Mouse (Mus musculus): ENCODE measurements around the gene Med20. TPM values are rescaled to one million over a fixed set of nuclear protein-coding genes. Genes with fewer than 3 reads are reported as not detected.
"Not testable (repeated sequence)": the region's sequence is repeated elsewhere in the genome, so short reads cannot be mapped to it uniquely, and the experiment has no call there.

The Med20 gene
- total RNA-seq, 2 experiments from 2014 or later, result 50.1 to 50.3 TPM

DNA sequence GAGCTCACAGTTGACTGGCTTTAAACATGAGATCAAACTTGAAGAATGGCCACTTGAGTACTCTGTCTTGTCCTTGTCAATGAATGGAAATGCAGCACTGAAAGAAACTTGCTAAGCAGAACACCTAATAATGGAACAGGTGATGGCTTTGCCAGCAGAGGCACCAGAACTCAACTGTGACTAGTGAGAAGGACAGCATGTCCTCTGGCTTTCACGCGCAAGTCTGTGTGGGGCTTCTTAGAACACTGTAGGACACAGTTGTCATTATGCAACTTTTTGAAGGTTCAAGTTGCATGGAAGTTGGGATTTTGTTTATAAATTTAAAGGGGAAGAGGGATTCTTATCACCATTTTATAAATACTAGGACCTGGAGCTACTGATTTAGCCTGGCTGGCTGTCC, 13.7 kb downstream of the Med20 start:
- no peak for DNase-seq (ENCODE audit: low spot score in 2 of 2)

DNA sequence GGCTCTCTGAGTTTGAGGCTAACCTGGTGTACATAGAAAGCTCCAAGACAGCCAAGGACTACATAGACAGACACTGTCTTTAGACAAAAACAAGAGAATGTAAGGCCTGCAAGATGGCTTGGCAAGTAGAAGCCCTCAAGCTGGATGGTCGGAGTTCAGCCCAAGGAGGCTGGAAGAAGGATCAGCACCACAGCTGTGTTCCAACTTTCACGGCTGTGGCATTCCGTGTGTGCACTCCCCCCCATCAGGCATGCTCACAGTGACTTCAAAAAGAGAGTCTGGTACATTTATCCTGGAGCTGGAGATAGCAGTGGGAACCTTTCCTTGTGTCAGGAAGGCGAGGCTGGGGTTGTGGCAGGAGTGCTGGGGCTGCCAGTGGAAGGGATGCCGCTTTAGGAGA, 14.6 kb downstream of the Med20 start:
- no peak for DNase-seq (ENCODE audit: low spot score in 2 of 2)

GRCm38 (mm10) chr17:47627791-47628190, 16.4 kb downstream of the Med20 start:
- no peak for DNase-seq (ENCODE audit: low spot score in 2 of 2)

- DNase-seq (ENCODE audit: low spot score in 2 of 2), result peak; percentile 90 to 92
Measured at GRCm38 (mm10) chr17:47628851-47629676, 17.7 kb downstream of the Med20 start.

GRCm38 (mm10) chr17:47629717-47630677, 18.6 kb downstream of the Med20 start:
- no peak for DNase-seq (ENCODE audit: low spot score in 2 of 2)

DNA sequence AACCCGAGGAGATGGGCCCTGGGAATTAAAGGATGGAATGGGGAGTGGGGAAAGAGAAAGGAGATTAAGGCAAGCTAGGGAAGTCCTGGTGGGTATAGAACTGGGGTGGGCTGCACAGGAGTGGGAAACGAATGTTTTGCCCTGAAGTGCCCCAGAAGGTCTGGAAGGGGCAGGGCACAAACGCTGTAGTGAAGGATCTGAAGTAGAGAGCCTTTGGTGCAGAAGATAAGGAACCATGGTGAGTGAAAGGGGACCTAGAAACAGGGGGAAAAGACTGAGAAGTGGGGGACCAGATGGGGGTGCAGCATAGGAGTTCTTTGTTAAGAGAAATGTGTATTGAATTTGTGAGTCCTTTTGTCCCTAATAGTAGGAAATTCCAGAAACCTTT, 19.3 kb downstream of the Med20 start, which contains the start of gene Usp49:
TSS of gene Usp49 (plus strand) at position 13 of the 388 bp plus-strand sequence.
- no peak for DNase-seq (ENCODE audit: low spot score in 2 of 2)

DNA sequence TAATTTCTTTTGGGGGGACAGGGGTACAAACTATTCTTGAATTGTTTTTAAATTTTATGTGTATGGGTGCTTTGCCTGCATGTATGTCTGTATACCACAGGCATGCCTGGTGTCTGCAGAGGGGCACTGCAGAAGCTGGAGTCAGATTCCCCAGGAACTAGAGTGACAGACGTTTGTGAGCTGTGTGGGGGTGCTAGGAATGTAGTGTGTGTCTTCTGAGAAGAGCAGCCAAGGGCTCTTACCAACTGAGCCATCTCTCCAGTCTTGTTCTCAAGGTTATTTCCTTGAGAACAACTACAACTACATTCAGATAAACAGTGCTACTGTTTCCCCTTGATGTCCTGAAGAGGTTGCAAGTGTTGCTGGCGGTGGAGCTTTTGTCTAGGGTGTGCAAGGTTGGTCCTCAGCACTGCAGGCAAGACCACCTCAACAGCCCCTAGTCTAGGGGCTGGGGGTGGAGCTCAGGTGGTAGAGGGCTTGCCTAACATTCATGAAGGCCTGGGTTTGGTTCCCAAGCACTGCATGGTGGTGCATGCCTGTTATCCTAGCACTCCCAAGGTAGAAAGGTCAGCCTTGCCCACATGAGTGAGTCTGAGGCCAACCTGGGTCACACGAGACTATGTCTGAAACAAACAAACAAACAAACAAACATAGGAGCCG, 20.9 kb downstream of the Med20 start:
- no peak for DNase-seq (ENCODE audit: low spot score in 2 of 2)

DNA sequence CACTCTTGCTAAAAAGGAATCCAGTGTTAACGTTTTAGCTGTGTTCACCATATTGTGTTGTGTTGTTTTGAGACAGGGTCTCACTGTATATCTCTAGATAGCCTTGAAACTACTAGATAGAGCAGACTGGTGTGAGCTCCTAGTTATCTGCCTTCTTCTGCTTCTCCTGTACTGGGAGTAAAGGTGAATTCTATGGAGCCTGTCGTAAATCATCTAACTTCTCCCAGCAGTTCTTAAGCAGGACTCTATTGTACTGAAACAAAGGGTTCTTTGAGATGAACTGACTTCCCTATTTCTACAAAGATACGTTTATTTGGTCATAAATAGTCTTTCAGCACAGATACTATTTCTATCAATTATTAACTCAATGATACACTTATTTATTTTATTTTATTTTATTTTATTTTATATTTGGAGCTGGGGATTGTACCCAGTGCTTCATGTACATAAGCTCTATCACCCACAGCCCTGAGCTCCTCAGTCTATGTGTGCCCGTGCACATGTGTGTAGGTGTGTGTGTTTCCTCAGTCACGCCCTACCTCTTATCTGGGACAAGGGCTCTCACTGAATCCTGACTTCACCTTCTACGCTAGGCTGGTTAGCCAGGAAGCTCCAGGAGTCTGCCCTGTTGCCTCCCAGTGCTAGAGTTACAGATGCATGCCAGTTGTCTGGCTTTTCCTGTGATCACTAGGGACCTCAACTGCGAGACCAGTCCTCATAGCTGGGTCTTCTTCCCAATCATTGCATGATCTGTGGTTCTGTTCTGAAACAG, 22.8 kb downstream of the Med20 start:
- DNase-seq (ENCODE audit: low spot score in 2 of 2), result no peak

DNA sequence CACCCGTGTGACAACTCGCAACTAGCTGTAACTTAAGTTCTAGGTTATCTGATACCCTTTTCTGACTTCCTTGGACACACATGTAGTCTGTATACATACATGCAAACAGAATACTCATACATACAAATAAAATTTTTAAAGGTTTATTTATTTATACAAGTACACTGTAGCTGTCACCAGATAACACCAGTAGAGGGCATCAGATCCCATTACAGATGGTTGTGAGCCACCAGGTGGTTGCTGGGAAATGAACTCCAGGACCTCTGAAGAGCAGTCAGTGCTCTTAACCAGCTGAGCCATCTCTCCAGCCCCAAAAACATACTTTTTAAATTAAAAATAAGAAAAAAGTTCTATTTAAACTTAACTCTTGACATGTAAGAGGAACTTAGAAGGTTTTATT, 31.6 kb downstream of the Med20 start:
- no peak for DNase-seq (ENCODE audit: low spot score in 2 of 2)

DNA sequence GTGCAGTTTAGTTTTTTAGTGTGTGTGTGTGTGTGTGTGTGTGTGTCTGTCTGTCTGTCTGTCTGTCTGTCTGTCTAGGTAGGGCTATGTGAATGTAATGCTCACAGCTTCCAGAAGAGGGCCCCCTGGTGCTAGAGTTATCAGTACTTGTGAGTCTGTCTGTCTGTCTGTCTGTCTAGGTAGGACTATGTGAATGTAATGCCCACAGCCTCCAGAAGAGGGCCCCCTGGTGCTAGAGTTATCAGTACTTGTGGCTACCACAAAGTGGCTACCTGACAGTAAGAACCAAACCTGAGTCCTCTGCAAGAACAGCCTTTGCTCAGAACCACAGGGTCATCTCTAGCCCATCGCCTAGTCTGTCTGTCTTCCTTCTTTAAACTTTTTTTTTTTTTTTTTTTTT, 35.3 kb downstream of the Med20 start:
- DNase-seq (ENCODE audit: low spot score in 2 of 2), result peak; percentile 25 to 43

GRCm38 (mm10) chr17:47648966-47649365, 37.6 kb downstream of the Med20 start:
- DNase-seq (ENCODE audit: low spot score in 2 of 2), result no peak

DNA sequence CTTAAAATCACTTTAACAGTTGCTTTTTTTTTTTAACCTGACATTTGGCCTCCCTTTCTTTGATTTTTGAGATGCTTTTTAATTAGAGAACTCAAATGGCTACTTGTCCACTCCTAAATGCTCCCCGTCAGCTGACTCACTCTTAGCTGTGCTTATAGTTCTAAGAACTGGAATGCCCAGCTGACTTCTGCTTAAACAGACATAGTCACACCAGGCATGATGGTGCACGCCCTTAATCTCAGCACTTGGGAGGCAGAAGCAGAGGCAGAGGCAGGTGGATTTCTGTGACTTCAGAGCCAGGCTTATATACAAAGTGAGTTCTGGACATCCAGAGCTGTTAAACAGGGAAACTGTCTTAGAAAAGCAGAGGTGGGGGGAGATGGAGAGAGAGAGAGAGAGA, 40.6 kb downstream of the Med20 start:
- no peak for DNase-seq (ENCODE audit: low spot score in 2 of 2)

DNA sequence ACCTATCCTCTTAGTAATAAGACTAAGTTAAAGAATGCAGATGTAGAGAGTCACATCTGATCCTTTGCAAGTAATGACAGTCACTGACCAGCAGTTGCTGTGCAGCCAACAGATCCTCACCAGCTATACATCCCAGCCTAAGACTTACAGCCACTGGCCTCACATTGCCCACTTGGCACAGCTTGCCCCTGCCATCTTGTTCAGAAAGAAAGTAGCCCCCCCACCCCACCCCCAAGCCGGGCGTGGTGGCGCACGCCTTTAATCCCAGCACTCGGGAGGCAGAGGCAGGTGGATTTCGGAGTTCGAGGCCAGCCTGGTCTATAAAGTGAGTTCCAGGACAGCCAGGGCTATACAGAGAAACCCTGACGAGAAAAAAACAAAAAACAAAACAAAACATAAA, 43.0 kb downstream of the Med20 start:
- DNase-seq (ENCODE audit: low spot score in 2 of 2), result not testable (repeated sequence)

GRCm38 (mm10) chr17:47655697-47656096, 44.3 kb downstream of the Med20 start:
- DNase-seq (ENCODE audit: low spot score in 2 of 2), result no peak

GRCm38 (mm10) chr17:47657901-47658300, 46.5 kb downstream of the Med20 start:
- no peak for DNase-seq (ENCODE audit: low spot score in 2 of 2)

GRCm38 (mm10) chr17:47658741-47659243, 47.4 kb downstream of the Med20 start:
- no peak for DNase-seq (ENCODE audit: low spot score in 2 of 2)

DNA sequence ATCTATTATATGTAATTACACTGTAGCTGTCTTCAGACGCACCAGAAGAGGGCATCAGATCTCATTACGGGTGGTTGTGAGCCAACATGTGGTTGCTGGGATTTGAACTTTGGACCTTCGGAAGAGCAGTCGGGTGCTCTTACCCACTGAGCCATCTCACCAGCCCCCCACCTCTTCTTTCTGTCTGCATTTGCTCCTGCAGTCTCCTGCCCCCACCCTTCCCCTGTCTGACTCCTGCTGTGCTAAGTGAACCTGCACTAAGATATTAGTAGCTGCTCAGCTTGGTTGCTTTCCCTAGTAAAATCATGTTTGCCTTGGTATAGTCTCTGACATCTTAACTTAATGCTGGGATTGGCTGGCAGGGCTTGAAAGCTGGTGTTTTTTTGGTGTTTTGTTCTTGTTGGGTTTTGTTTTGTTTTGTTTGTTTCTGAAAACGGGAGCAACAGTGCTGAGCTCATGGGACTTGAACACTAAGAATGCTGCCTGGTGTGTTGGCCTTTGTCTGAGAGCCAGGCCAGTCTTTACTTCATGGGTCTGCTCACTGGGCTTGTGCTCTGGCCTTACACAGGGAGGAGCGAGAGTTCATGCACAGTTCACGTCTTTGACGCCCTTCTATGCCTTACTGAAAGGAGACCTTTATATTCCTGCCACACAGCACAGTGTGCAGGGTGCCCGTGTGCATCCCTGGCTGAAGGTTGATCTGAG, 51.8 kb downstream of the Med20 start:
- no peak for DNase-seq (ENCODE audit: low spot score in 2 of 2)

DNA sequence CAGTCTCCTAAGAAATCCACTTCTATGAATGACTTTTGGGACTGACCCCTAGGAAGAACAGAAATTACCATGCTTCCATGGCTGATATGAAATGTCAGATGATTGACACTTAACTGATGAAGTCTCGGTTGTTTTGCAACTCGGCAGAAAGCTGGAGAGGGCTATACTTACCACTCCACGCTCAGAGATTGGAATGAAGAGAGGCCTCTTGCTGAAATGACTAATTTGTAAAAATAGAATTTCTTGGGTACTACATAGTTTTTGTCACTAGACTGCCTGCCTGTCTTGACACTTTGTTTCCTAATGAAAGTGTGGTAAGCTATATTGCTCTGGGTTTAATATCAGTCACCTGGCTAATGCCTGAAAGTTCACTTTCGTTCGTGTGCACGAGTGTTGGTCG, 53.1 kb downstream of the Med20 start:
- no peak for DNase-seq (ENCODE audit: low spot score in 2 of 2)

- no peak for DNase-seq (ENCODE audit: low spot score in 2 of 2)
Measured at GRCm38 (mm10) chr17:47669166-47669565, 57.8 kb downstream of the Med20 start.

DNA sequence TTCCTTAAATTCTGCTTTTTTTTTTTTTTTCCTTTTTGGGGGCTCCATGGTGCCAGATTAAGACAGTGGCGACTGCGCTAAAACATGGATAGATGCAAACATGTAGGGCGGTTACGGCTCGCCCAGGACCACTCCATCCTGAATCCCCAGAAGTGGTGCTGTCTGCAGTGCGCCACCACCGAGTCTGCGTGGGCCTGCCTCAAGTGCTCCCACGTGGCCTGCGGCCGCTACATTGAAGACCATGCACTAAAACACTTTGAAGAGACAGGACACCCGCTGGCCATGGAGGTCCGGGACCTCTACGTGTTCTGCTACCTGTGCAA, 60.6 kb downstream of the Med20 start:
- no peak for DNase-seq (ENCODE audit: low spot score in 2 of 2)
